Mouse (Mus musculus) CH12.LX (cell line): ENCODE data around the gene Ddx31.

Source experiments
- BHLHE40 ChIP-seq: IDR thresholded peaks from 2 replicates; pipeline ENCODE4 v1.6.1; 2011; ENCODE audit warnings: mild to moderate bottlenecking, low read depth, low read length, improper control_type of control experiment
- CTCF ChIP-seq, 2 experiments: IDR thresholded peaks in 1 of 2; conservative IDR thresholded peaks in 1 of 2; 2 replicates each; pipeline ENCODE4 v1.5.1; 2011 to 2012; ENCODE audit warnings: low read depth in 2 of 2, low read length in 2 of 2, improper control_type of control experiment in 1 of 2, inconsistent platforms in 1 of 2, mild to moderate bottlenecking in 1 of 2, moderate library complexity in 1 of 2
- EP300 ChIP-seq: IDR thresholded peaks from 2 replicates; pipeline ENCODE4 v1.6.1; 2011; ENCODE audit warnings: low read length, improper control_type of control experiment
- JUN ChIP-seq: IDR thresholded peaks from 2 replicates; pipeline ENCODE4 v1.6.1; 2011; ENCODE audit warnings: low read depth, mild to moderate bottlenecking, low read length, improper control_type of control experiment, moderate library complexity; ENCODE audit not compliant: insufficient read depth
- MAFK ChIP-seq: IDR thresholded peaks from 2 replicates; pipeline ENCODE4 v1.6.1; 2011; ENCODE audit warnings: low read length, improper control_type of control experiment; ENCODE audit not compliant: insufficient replicate concordance
- MAZ ChIP-seq: IDR thresholded peaks from 2 replicates; pipeline ENCODE4 v1.6.1; 2012; ENCODE audit warnings: low read depth, mild to moderate bottlenecking, inconsistent platforms, low read length, improper control_type of control experiment, moderate library complexity
- POLR2AphosphoS2 ChIP-seq: IDR thresholded peaks from 2 replicates; pipeline ENCODE4 v1.6.1; 2011; ENCODE audit warnings: low read depth, low read length, improper control_type of control experiment
- RAD21 ChIP-seq: IDR thresholded peaks from 2 replicates; pipeline ENCODE4 v1.6.1; 2011; ENCODE audit warnings: low read depth, mild to moderate bottlenecking, low read length, improper control_type of control experiment, moderate library complexity
- USF1 ChIP-seq: IDR thresholded peaks from 2 replicates; pipeline ENCODE4 v1.6.1; 2014; ENCODE audit warnings: low read depth, mild to moderate bottlenecking, inconsistent platforms, low read length, improper control_type of control experiment
- USF2 ChIP-seq: conservative IDR thresholded peaks from 2 replicates; pipeline ENCODE4 v1.6.1; 2011; ENCODE audit warnings: low read depth, low read length, improper control_type of control experiment
- ZC3H11A ChIP-seq: IDR thresholded peaks from 2 replicates; pipeline ENCODE4 v1.6.1; 2012; ENCODE audit warnings: low read depth, mild to moderate bottlenecking, inconsistent platforms, low read length, improper control_type of control experiment

DNA sequence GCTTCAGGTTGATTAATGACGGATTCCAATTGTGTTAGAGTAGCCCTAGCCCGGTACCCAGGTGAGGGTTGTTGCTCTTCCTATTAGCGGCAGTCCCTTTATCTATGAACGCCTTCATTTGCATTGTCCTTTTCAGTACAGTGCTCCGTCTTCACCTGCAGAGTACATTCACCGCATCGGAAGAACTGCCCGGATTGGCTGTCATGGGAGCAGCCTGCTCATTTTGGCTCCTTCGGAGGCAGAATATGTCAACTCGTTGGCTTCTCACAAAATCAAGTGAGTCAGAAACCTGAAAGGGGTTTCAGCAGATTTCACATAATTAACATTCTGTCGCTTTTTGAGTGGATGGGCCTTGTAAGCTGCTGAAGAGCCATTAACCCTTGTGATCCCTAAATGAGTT is 35.3 kb downstream of the Ddx31 start:
- TF ChIP-seq CTCF (conservative IDR thresholded peaks at IDR 0.05 in 1 of 2, IDR thresholded peaks at IDR 0.05 in 1 of 2; ENCODE audit: low read depth in 2 of 2, low read length in 2 of 2) (no peak), USF2 (no peak), RAD21 (no peak), EP300 (no peak), POLR2AphosphoS2 (no peak), JUN (no peak), ZC3H11A (no peak), MAZ (no peak), USF1 (no peak), MAFK (no peak), BHLHE40 (no peak)
